8 mouse cellular contexts compared by ENCODE assay signal in the genomic region with DNA sequence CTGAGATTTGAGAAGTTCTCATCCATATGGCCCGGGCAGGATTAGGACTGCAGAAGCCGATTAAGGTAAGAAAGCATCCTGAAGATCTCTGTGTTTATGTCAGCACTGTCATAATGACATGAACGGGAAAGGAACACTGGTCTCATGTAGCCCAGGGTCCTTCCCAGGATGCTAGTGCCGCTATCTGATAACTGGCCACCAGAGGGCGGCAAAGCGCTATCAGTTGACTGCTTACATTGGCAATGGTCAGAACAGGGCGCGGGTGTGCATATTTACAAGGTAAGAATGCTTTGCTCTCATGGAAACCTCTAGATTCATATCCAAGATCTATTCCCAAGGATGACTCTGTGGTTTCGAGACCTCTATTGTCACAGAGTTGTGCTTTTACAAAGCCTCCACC. TPM values are rescaled to one million over a fixed set of nuclear protein-coding genes. Genes with fewer than 3 reads are reported as not detected.
DNase-seq lines count a peak whose midpoint lies in the region; ATAC-seq and TF ChIP-seq lines count a peak whose summit lies in the region.

No protein-coding gene starts in this region.

- peak; percentile 78 for ATAC-seq in forebrain, embryonic 14.5 days

- no peaks in the 10 kb centered on the region for H3K36me3 ChIP-seq in ES-E14 (ENCODE audit: control insufficient read depth, insufficient read depth, low read length, poor library complexity, severe bottlenecking)
- no peaks in the 10 kb centered on the region for H3K36me3 ChIP-seq in forebrain, embryonic 14.5 days (ENCODE audit: control insufficient read depth, insufficient read depth, low read length)

- no peak overlapping the region for H3K27ac ChIP-seq in ES-E14 (ENCODE audit: insufficient read depth, low read depth, low read length, poor library complexity, severe bottlenecking)
- H3K27ac ChIP-seq in forebrain, embryonic 14.5 days (ENCODE audit: low read depth, low read length), result no peak overlapping the region

- no peak overlapping the region for H3K4me2 ChIP-seq in forebrain, embryonic 14.5 days (ENCODE audit: low read length)

- no peaks in the 10 kb centered on the region for H3K4me1 ChIP-seq in ES-E14 (ENCODE audit: control insufficient read depth in 2 of 2, insufficient read depth in 2 of 2, low read length in 2 of 2, poor library complexity in 1 of 2)
- H3K4me1 ChIP-seq in forebrain, embryonic 14.5 days (ENCODE audit: control insufficient read depth, insufficient read depth, low read length), result no peaks in the 10 kb centered on the region

- in situ Hi-C loops in ES-E14 (cut with MboI; ENCODE audit: low sequenced_read_pairs in 2 of 2, unreplicated experiment in 2 of 2), result loop anchor here (5.0 to 25.0 kb wide), 5 partner anchors 83 to 403 kb away; no protein-coding TSS in a partner anchor

- H3K4me3 ChIP-seq in ES-E14 (ENCODE audit: insufficient read depth in 1 of 2, low read depth in 1 of 2, low read length in 2 of 2, poor library complexity in 1 of 2, severe bottlenecking in 1 of 2), result no peak overlapping the region
- H3K4me3 ChIP-seq in forebrain, embryonic 14.5 days (ENCODE audit: low read depth, low read length), result no peak overlapping the region

- no peaks in the 10 kb centered on the region for H3K9me3 ChIP-seq in ES-E14 (ENCODE audit: control insufficient read depth, insufficient read depth, low read depth, low read length)
- no peaks in the 10 kb centered on the region for H3K9me3 ChIP-seq in forebrain, embryonic 14.5 days (replicated peaks; ENCODE audit: control insufficient read depth, low read length)

- H3K9ac ChIP-seq in ES-E14 (ENCODE audit: insufficient read depth, low read depth, low read length, poor library complexity, severe bottlenecking), result no peak overlapping the region
- H3K9ac ChIP-seq in forebrain, embryonic 14.5 days (ENCODE audit: low read length), result no peak overlapping the region

- no peaks in the 10 kb centered on the region for H3K27me3 ChIP-seq in forebrain, embryonic 14.5 days (replicated peaks; ENCODE audit: control insufficient read depth, insufficient read depth, low read length)

- peak; percentile 37 for DNase-seq in ES-E14 (ENCODE audit: low read depth, low spot score)
- peak; percentile 21 for DNase-seq in c-Kit-positive CD71-positive TER-119-negative erythroid progenitor cells, embryonic 14.5 days (ENCODE audit: low read depth)
- peak; percentile 92 for DNase-seq in forebrain, embryonic 14.5 days (ENCODE audit: low spot score)
- DNase-seq in heart, postnatal 4 days, result peak; percentile 92
- DNase-seq in layer of hippocampus, adult 8-10 months (ENCODE audit: low spot score in 2 of 2), result peak; percentile 52 to 87
- peak; percentile 87 for DNase-seq in lung, postnatal 10 days
- DNase-seq in retina, adult 2 months (ENCODE audit: low read depth, low spot score), result peak; percentile 66
- peak; percentile 72 for DNase-seq in urinary bladder, adult 2 months (ENCODE audit: low spot score)

- 10% methylated on average over 9 of the region's 9 CpGs for WGBS in forebrain, embryonic 14.5 days

TF ChIP-seq in ES-E14, 5 proteins besides CTCF, POLR2A, EP300 and RAD21:
- TF ChIP-seq HCFC1 (IDR thresholded peaks at IDR 0.05; ENCODE audit: borderline replicate concordance, insufficient read depth, low read length) (no peak), ZC3H11A (IDR thresholded peaks at IDR 0.05; ENCODE audit: borderline replicate concordance, low read depth, low read length) (peak; percentile 61; the same call in 1 of the 2 replicates)
TF ChIP-seq in ES-E14: peak in this region for 1.

RNA-seq across cellular contexts. Expression of gene Ces1a, which starts 36.6 kb away (rescaled TPM):
- 0.27 TPM in 1 of 2 replicates, not detected in the other for total RNA-seq in ES-E14 (2012; rRNA removed)
- not detected in 2 replicates for polyA plus RNA-seq in forebrain, embryonic 14.5 days (2014; fragmentation: Nextera tagmentation; extraction: Ambion mirVana)
- total RNA-seq in heart, postnatal 4 days (2021), result not detected
- not detected for total RNA-seq in layer of hippocampus, adult 8-10 months (2022)
- not detected in 2 replicates for polyA plus RNA-seq in urinary bladder, adult 2 months (2012; rRNA removed)

RNA-seq across cellular contexts. Expression of gene Slc6a2, which starts 51.6 kb away (rescaled TPM):
- total RNA-seq in ES-E14 (2012; rRNA removed), result 0.05 and 0.62 TPM in 2 replicates
- not detected in 2 replicates for polyA plus RNA-seq in forebrain, embryonic 14.5 days (2014; fragmentation: Nextera tagmentation; extraction: Ambion mirVana)
- under 1 TPM; 0.14 to 0.31 TPM for total RNA-seq in heart, postnatal 4 days (2021)
- under 1 TPM; 0.10 to 0.27 (median 0.16) TPM for total RNA-seq in layer of hippocampus, adult 8-10 months (2022)
- polyA plus RNA-seq in urinary bladder, adult 2 months (2012; rRNA removed), result 0.87 and 1.1 TPM in 2 replicates

Comparison
In these comparisons a context has a peak if more than half of its experiments do, and no peak if none do; other contexts are left out.
1. DNase-seq: peak in every context shown above with its lines; median percentile 92 in forebrain, embryonic 14.5 days; 92 in heart, postnatal 4 days; 87 in lung, postnatal 10 days; 72 in urinary bladder, adult 2 months; 70 in layer of hippocampus, adult 8-10 months; 66 in retina, adult 2 months; 37 in ES-E14; 21 in c-Kit-positive CD71-positive TER-119-negative erythroid progenitor cells, embryonic 14.5 days.